Comparison of ENCODE assay signal across 22 mouse cellular contexts in the genomic region with DNA sequence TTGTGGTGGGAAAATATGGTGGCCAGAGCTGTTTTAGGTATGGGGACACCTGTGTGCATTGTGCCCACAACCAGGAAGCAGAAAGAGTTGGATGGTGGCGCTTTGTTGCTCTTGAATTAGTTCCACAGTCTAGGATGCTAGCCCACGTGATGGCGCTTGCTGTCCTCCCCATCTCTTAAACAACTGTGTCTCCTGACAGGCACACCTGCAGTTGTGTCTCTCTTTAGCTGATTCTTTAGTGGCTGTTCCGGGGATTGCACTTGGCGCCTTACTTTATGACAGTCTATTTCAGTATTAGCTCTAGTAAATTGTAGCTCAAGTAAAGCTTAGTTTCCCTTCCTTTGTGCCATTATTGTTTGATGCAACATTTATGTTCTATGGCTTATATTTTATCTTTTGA.
"Had no signal": no experiment of that assay in that cellular context is flagged by ENCODE, and none has a peak within 500 bp of the region (broad histone marks: within the 10 kb centered on the region; RNA-seq: fewer than 3 reads in every experiment).

No protein-coding gene starts in this region.

- ATAC-seq: inflammation-experienced regulatory T-cells, adult 6 months; liver, postnatal 0 days; lung, postnatal 0 days; midbrain, embryonic 15.5 days had no signal

- H3K36me3 ChIP-seq: midbrain, embryonic 15.5 days had no signal

- H3K4me2 ChIP-seq: kidney, embryonic 15.5 days; limb, embryonic 12.5 days; limb, embryonic 15.5 days; liver, embryonic 11.5 days; lung, embryonic 14.5 days; midbrain, embryonic 15.5 days; stomach, embryonic 15.5 days had no signal

- DNase-seq: kidney, adult 11 months; kidney, adult 8-10 months; kidney, postnatal 25 days; left cerebral cortex, postnatal 4 days; liver, postnatal 0 days; lung, embryonic 14.5 days; retina, postnatal 1 day; right cerebral cortex, postnatal 25 days; spleen, adult 18-20 months; thymus, postnatal 25 days had no signal

- H3K9me3 ChIP-seq: kidney, embryonic 15.5 days; limb, embryonic 12.5 days; limb, embryonic 15.5 days; megakaryocyte, embryonic 14.5 days; midbrain, embryonic 10.5 days; midbrain, embryonic 15.5 days; stomach, embryonic 15.5 days had no signal

- H3K9ac ChIP-seq: kidney, embryonic 15.5 days; limb, embryonic 12.5 days; limb, embryonic 15.5 days; liver, embryonic 14.5 days; liver, postnatal 0 days; lung, embryonic 14.5 days; midbrain, embryonic 15.5 days; stomach, embryonic 15.5 days had no signal

- H3K4me3 ChIP-seq: kidney, embryonic 15.5 days; limb, embryonic 12.5 days; limb, embryonic 15.5 days; megakaryocyte, embryonic 14.5 days; midbrain, embryonic 10.5 days; midbrain, embryonic 15.5 days; myocyte; stomach, embryonic 15.5 days had no signal

- H3K4me1 ChIP-seq: kidney, embryonic 15.5 days; midbrain, embryonic 10.5 days; stomach, embryonic 15.5 days had no signal

- H3K27ac ChIP-seq: kidney, embryonic 15.5 days; limb, embryonic 12.5 days; limb, embryonic 15.5 days; liver, embryonic 14.5 days; midbrain, embryonic 10.5 days; midbrain, embryonic 15.5 days; stomach, embryonic 15.5 days had no signal

- H3K27me3 ChIP-seq: kidney, embryonic 15.5 days; limb, embryonic 12.5 days; limb, embryonic 15.5 days; megakaryocyte, embryonic 14.5 days; midbrain, embryonic 15.5 days; stomach, embryonic 15.5 days had no signal
